ENCODE assay signal across 12 mouse cellular contexts in the genomic region with DNA sequence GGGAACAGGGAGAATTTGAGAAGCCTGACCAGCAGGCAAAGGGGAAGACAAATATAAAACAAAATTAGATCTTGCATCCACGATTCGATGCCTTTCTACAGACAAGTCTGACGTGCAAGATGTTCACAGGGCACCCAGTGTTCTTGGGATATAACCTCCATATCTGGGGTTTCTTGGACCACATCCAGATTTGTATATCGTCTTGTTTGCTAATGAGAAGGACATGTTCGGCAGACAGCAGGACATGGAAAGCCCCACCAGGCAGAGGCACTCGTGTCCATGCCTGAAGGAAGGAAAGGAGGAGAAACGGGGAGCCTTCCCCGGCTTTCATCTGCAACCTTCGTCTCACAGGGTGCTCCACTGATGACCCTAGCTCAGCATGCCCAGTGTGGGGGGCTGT. TPM values are rescaled to one million over a fixed set of nuclear protein-coding genes. Genes with fewer than 3 reads are reported as not detected.
A peak's percentile ranks its signal among the peaks of the same experiment; 100 is the strongest.
DNase-seq lines count a peak whose midpoint lies in the region; ATAC-seq and TF ChIP-seq lines count a peak whose summit lies in the region.
"Had no signal": no experiment of that assay in that cellular context is flagged by ENCODE, and none has a peak within 500 bp of the region (broad histone marks: within the 10 kb centered on the region; RNA-seq: fewer than 3 reads in every experiment).

No protein-coding gene starts in this region.

- no peak for TF ChIP-seq CTCF in hindbrain, postnatal 0 days (IDR thresholded peaks at IDR 0.05; ENCODE audit: low read depth)

- peak overlapping the region; percentile 80 for H3K4me2 ChIP-seq in heart, embryonic 13.5 days
- H3K4me2 ChIP-seq in neural tube, embryonic 11.5 days (ENCODE audit: low read depth), result peak overlapping the region; percentile 35
- peak overlapping the region; percentile 25; the same call in 1 of the 2 replicates for H3K4me2 ChIP-seq in hindbrain, postnatal 0 days (ENCODE audit: low read depth, low read length)
- H3K4me2 ChIP-seq in stomach, embryonic 16.5 days (ENCODE audit: low read depth, low read length), result peak overlapping the region; percentile 59

- peaks cover 16% of the 10 kb centered on the region for H3K36me3 ChIP-seq in heart, embryonic 13.5 days
- H3K36me3 ChIP-seq in neural tube, embryonic 11.5 days (ENCODE audit: control insufficient read depth, insufficient read depth, low read length), result 0 out of 2 replicates have a peak, but pooled peaks cover 4% of the 10 kb centered on the region
- H3K36me3 ChIP-seq in hindbrain, postnatal 0 days (ENCODE audit: insufficient read depth, low read length), result no peaks in the 10 kb centered on the region
- peaks cover 4% of the 10 kb centered on the region; the same call in 1 of the 2 replicates for H3K36me3 ChIP-seq in stomach, embryonic 16.5 days (ENCODE audit: control insufficient read depth, insufficient read depth, low read length)

- intact Hi-C loops in heart, postnatal 10 days (cut with DNase I), result loop anchor here (5.0 kb wide), 1 partner anchor 114 kb away; no protein-coding TSS in a partner anchor

- H3K9me3 ChIP-seq in heart, embryonic 13.5 days, result peaks cover 5% of the 10 kb centered on the region; the same call in 1 of the 2 replicates
- no peaks in the 10 kb centered on the region for H3K9me3 ChIP-seq in neural tube, embryonic 11.5 days (ENCODE audit: control insufficient read depth, low read length)
- no peaks in the 10 kb centered on the region for H3K9me3 ChIP-seq in hindbrain, postnatal 0 days (ENCODE audit: low read length)
- H3K9me3 ChIP-seq in stomach, embryonic 16.5 days (replicated peaks; ENCODE audit: control insufficient read depth, low read length), result 0 out of 2 replicates have a peak, but pooled peaks cover 5% of the 10 kb centered on the region

- peak overlapping the region; percentile 64; the same call in 1 of the 2 replicates for H3K27ac ChIP-seq in heart, embryonic 13.5 days (replicated peaks)
- no peak overlapping the region for H3K27ac ChIP-seq in neural tube, embryonic 11.5 days (ENCODE audit: low read depth, low read length)
- no peak overlapping the region for H3K27ac ChIP-seq in hindbrain, postnatal 0 days
- peak overlapping the region; percentile 66; the same call in 1 of the 2 replicates for H3K27ac ChIP-seq in stomach, embryonic 16.5 days (ENCODE audit: low read length)

- H3K27me3 ChIP-seq in heart, embryonic 13.5 days (replicated peaks), result peaks cover 12% of the 10 kb centered on the region; the same call in 1 of the 2 replicates
- peaks cover 5% of the 10 kb centered on the region; the same call in 1 of the 2 replicates for H3K27me3 ChIP-seq in neural tube, embryonic 11.5 days (ENCODE audit: control insufficient read depth, insufficient read depth, low read length)
- no peaks in the 10 kb centered on the region for H3K27me3 ChIP-seq in hindbrain, postnatal 0 days (ENCODE audit: insufficient read depth, low read length)
- H3K27me3 ChIP-seq in stomach, embryonic 16.5 days (ENCODE audit: control insufficient read depth, insufficient read depth, low read length), result no peaks in the 10 kb centered on the region

- 46% methylated on average over 9 of the region's 9 CpGs for WGBS in heart, embryonic 13.5 days
- 61% methylated on average over 9 of the region's 9 CpGs for WGBS in neural tube, embryonic 11.5 days
- 57% methylated on average over 9 of the region's 9 CpGs for WGBS in hindbrain, postnatal 0 days
- WGBS in stomach, embryonic 16.5 days, result 47% methylated on average over 9 of the region's 9 CpGs

- H3K9ac ChIP-seq in heart, embryonic 13.5 days, result peak overlapping the region; percentile 69
- no peak overlapping the region for H3K9ac ChIP-seq in neural tube, embryonic 11.5 days (ENCODE audit: low read length)
- H3K9ac ChIP-seq in hindbrain, postnatal 0 days (replicated peaks; ENCODE audit: low read length), result no peak overlapping the region
- H3K9ac ChIP-seq in stomach, embryonic 16.5 days (ENCODE audit: low read length), result peak overlapping the region; percentile 53

- no peak for DNase-seq in heart, postnatal 10 days
- no peak for DNase-seq in neural tube, embryonic 11.5 days (ENCODE audit: low spot score)
- no peak for DNase-seq in neural tube, embryonic 10.5 days (ENCODE audit: extremely low spot score, low spot score)
- no peak for DNase-seq in hindbrain, postnatal 0 days (ENCODE audit: low spot score)
- DNase-seq in gastrocnemius, postnatal 4 days (ENCODE audit: low spot score in 2 of 2), result no peak
- DNase-seq: adrenal gland, postnatal 10 days; cerebellum, postnatal 10 days; gastrocnemius, postnatal 14 days; midbrain, embryonic 14.5 days had no signal

- peaks cover 43% of the 10 kb centered on the region for H3K4me1 ChIP-seq in heart, embryonic 13.5 days
- H3K4me1 ChIP-seq in neural tube, embryonic 11.5 days (ENCODE audit: control insufficient read depth, insufficient read depth, low read length), result peaks cover 5% of the 10 kb centered on the region; the same call in 1 of the 2 replicates
- peaks cover 20% of the 10 kb centered on the region for H3K4me1 ChIP-seq in hindbrain, postnatal 0 days (ENCODE audit: insufficient read depth, low read length)
- H3K4me1 ChIP-seq in stomach, embryonic 16.5 days (ENCODE audit: control insufficient read depth, insufficient read depth, low read length), result peaks cover 11% of the 10 kb centered on the region

- no peak for ATAC-seq in heart, embryonic 13.5 days (ENCODE audit: extremely low read depth, insufficient number of reproducible peaks, low FRiP score, low TSS enrichment)
- no peak for ATAC-seq in neural tube, embryonic 11.5 days (ENCODE audit: insufficient read depth, low FRiP score, low TSS enrichment)
- ATAC-seq in hindbrain, postnatal 0 days, result no peak
- no peak for ATAC-seq in stomach, embryonic 16.5 days (ENCODE audit: insufficient read depth, low FRiP score)
- no peak for ATAC-seq in activated CD4-positive, CD25-positive, alpha-beta regulatory T cell, adult 4 months

- peak overlapping the region; percentile 67 for H3K4me3 ChIP-seq in heart, embryonic 13.5 days
- H3K4me3 ChIP-seq in neural tube, embryonic 11.5 days (ENCODE audit: low read depth, low read length), result peak overlapping the region; percentile 1; the same call in 1 of the 2 replicates
- no peak overlapping the region for H3K4me3 ChIP-seq in hindbrain, postnatal 0 days (ENCODE audit: low read length)
- peak overlapping the region; percentile 57 for H3K4me3 ChIP-seq in stomach, embryonic 16.5 days (replicated peaks; ENCODE audit: low read length)

RNA-seq across cellular contexts. Expression of gene S1pr3, which starts 2.8 kb away (rescaled TPM):
- polyA plus RNA-seq in heart, embryonic 13.5 days (2015; fragmentation: Nextera tagmentation; extraction: Ambion mirVana), result 19.3 and 24.0 TPM in 2 replicates
- total RNA-seq in heart, postnatal 10 days (2021), result 10 to 100 TPM; 25.6 to 31.5 TPM
- polyA plus RNA-seq in neural tube, embryonic 11.5 days (2014; fragmentation: Nextera tagmentation; extraction: Ambion mirVana), result 52.2 and 55.8 TPM in 2 replicates
- 8.6 and 8.9 TPM in 2 replicates for total RNA-seq in hindbrain, postnatal 0 days (2014; rRNA removed)
- 8.5 and 9.4 TPM in 2 replicates for polyA plus RNA-seq in hindbrain, postnatal 0 days (2015; fragmentation: Nextera tagmentation; extraction: Ambion mirVana)
- 36.8 and 37.0 TPM in 2 replicates for polyA plus RNA-seq in stomach, embryonic 16.5 days (2015; fragmentation: Nextera tagmentation; extraction: Ambion mirVana)
- 10 to 100 TPM; 23.7 to 24.8 TPM for total RNA-seq in gastrocnemius, postnatal 4 days (2021)
- under 1 TPM in 1 of 2 experiments, not detected in 1; 0.17 TPM for polyA plus RNA-seq in activated CD4-positive, CD25-positive, alpha-beta regulatory T cell, adult 4 months (2017; shearing (Covaris generic))

Comparison
In these comparisons a context has a peak if more than half of its experiments do, and no peak if none do; other contexts are left out.
1. H3K27ac ChIP-seq: peak in heart, embryonic 13.5 days (single experiment) and stomach, embryonic 16.5 days (single experiment); none in neural tube, embryonic 11.5 days (single experiment) and hindbrain, postnatal 0 days (single experiment).
2. H3K4me2 ChIP-seq: peak in every context shown above with its lines; median percentile 80 in heart, embryonic 13.5 days; 59 in stomach, embryonic 16.5 days; 35 in neural tube, embryonic 11.5 days; 25 in hindbrain, postnatal 0 days.
3. H3K9ac ChIP-seq: peak in heart, embryonic 13.5 days (single experiment) and stomach, embryonic 16.5 days (single experiment); none in neural tube, embryonic 11.5 days (single experiment) and hindbrain, postnatal 0 days (single experiment).